Mouse (Mus musculus) left cerebral cortex, adult 11 months (tissue): Measurements from ENCODE around the gene BC004004.

Experiments used
- DNase-seq: peaks from one replicate; pipeline ENCODE4 v3.0.0; 2022; ENCODE audit warnings: low spot score

Gene BC004004

GRCm38 (mm10) chr17:29323625-29324024 is 55.0 kb downstream of the BC004004 start:
- no peak for DNase-seq

- DNase-seq: no peak
These were observed 57.2 kb downstream of the BC004004 start for GRCm38 (mm10) chr17:29325831-29326230.

- DNase-seq: no peak
These were observed 58.2 kb downstream of the BC004004 start for GRCm38 (mm10) chr17:29326531-29327529.

GRCm38 (mm10) chr17:29327691-29328090 is 59.1 kb downstream of the BC004004 start:
- DNase-seq: no peak

- DNase-seq: no peak
These were observed 61.6 kb downstream of the BC004004 start for GRCm38 (mm10) chr17:29330221-29330620.

GRCm38 (mm10) chr17:29330671-29331410 is 62.3 kb downstream of the BC004004 start:
- no peak for DNase-seq

- no peak for DNase-seq
These were observed 63.6 kb downstream of the BC004004 start for GRCm38 (mm10) chr17:29332186-29332685.

- DNase-seq: no peak
These were observed 67.8 kb downstream of the BC004004 start for GRCm38 (mm10) chr17:29336266-29336990.

- DNase-seq: no peak
These were observed 69.6 kb downstream of the BC004004 start for GRCm38 (mm10) chr17:29337979-29338823.

GRCm38 (mm10) chr17:29339170-29339768 is 70.7 kb downstream of the BC004004 start:
- no peak for DNase-seq

GRCm38 (mm10) chr17:29340406-29341261 is 72.0 kb downstream of the BC004004 start:
- DNase-seq: no peak

- DNase-seq: no peak
These were observed 73.0 kb downstream of the BC004004 start for GRCm38 (mm10) chr17:29341591-29342003.

- DNase-seq: no peak
These were observed 73.7 kb downstream of the BC004004 start for GRCm38 (mm10) chr17:29342010-29342910.

GRCm38 (mm10) chr17:29343241-29343640 is 74.7 kb downstream of the BC004004 start:
- DNase-seq: no peak

- DNase-seq: no peak
These were observed 76.7 kb downstream of the BC004004 start for GRCm38 (mm10) chr17:29345272-29345671.

GRCm38 (mm10) chr17:29346496-29347125 is 78.0 kb downstream of the BC004004 start:
- DNase-seq: no peak

- no peak for DNase-seq
These were observed 78.6 kb downstream of the BC004004 start for GRCm38 (mm10) chr17:29347126-29347644.
